Mouse (Mus musculus) midbrain, embryonic 16.5 days (tissue): ENCODE data around the gene Fdx1l. TPM values are rescaled to one million over a fixed set of nuclear protein-coding genes. Genes with fewer than 3 reads are reported as not detected.
A peak's percentile ranks its signal among the peaks of the same experiment; 100 is the strongest.

Experiments used
- ATAC-seq: fragments of 200-750 bp; cut with Nextera tagmentation; 2 replicates; pipeline ENCODE4 v1.8.0; 2017; ENCODE audit warnings: moderate TSS enrichment
- H3K27ac ChIP-seq: fragments of 300-500 bp; sonication (generic); 2 replicates; pipeline ENCODE4 v1.5.1; 2014; ENCODE audit warnings: mild to moderate bottlenecking, low read length, mixed read lengths
- H3K27me3 ChIP-seq: fragments of 300-500 bp; sonication (generic); 2 replicates; pipeline ENCODE4 v1.6.1; 2014; ENCODE audit warnings: low read depth, low read length, mixed read lengths; ENCODE audit not compliant: control insufficient read depth, insufficient read depth
- H3K36me3 ChIP-seq: fragments of 300-500 bp; sonication (generic); 2 replicates; pipeline ENCODE4 v1.6.1; 2014; ENCODE audit warnings: mild to moderate bottlenecking, low read length, moderate library complexity, mixed read lengths; ENCODE audit not compliant: control insufficient read depth, insufficient read depth
- H3K4me1 ChIP-seq: fragments of 300-500 bp; sonication (generic); 2 replicates; pipeline ENCODE4 v1.6.1; 2014; ENCODE audit warnings: mild to moderate bottlenecking, low read length, mixed read lengths; ENCODE audit not compliant: control insufficient read depth, insufficient read depth
- H3K4me2 ChIP-seq: fragments of 300-500 bp; sonication (generic); 2 replicates; pipeline ENCODE4 v1.6.1; 2014; ENCODE audit warnings: mild to moderate bottlenecking, low read length, mixed read lengths
- H3K4me3 ChIP-seq: fragments of 300-500 bp; sonication (generic); 2 replicates; pipeline ENCODE4 v1.5.1; 2014; ENCODE audit warnings: low read depth, mild to moderate bottlenecking, low read length, moderate library complexity, mixed read lengths
- H3K9ac ChIP-seq: fragments of 300-500 bp; sonication (generic); 2 replicates; pipeline ENCODE4 v1.6.1; 2014; ENCODE audit warnings: low read depth, low read length, mixed read lengths
- H3K9me3 ChIP-seq: fragments of 300-500 bp; sonication (generic); replicated peaks from 2 replicates; pipeline ENCODE4 v1.6.1; 2014; ENCODE audit warnings: mild to moderate bottlenecking, low read length, mixed read lengths; ENCODE audit not compliant: control insufficient read depth, poor library complexity, severe bottlenecking
- WGBS: fragments of 180-500 bp; shearing (Covaris S2); extraction: QIAGEN DNeasy Blood & Tissue Kit; methylation state at CpG from one replicate; pipeline ENCODE4 v1.1.7; 2014; 5-methylcytosine and 5-hydroxymethylcytosine counted together
- microRNA counts: library from miRNA; unstranded; fragments of <30 nt; microRNA quantifications from one replicate; lab custom pipeline; 2016
- microRNA-seq: library from miRNA; unstranded; fragments of <30 nt; microRNA quantifications from one replicate; pipeline ENCODE4, GENCODE M21; 2017
- polyA plus RNA-seq: library from polyadenylated mRNA; unstranded; fragments of >200 nt; fragmentation: Nextera tagmentation; extraction: Ambion mirVana; gene quantifications from 2 replicates; pipeline ENCODE4 v1.2.1, GENCODE M21; 2015

Fdx1l gene
- polyA plus RNA-seq, 1 experiment from 2014 or later = 73.0 TPM

GRCm38 (mm10) chr9:21027774-21028290 is 45.6 kb downstream of the Fdx1l start:
- H3K4me3 ChIP-seq = no peak overlapping the region
- no peaks in the 10 kb centered on the region for H3K36me3 ChIP-seq
- H3K4me1 ChIP-seq = peaks cover 22% of the 10 kb centered on the region
- no peak overlapping the region for H3K9ac ChIP-seq
- WGBS = 52% methylated on average over 8 of the region's 8 CpGs
- H3K27ac ChIP-seq = no peak overlapping the region
- ATAC-seq = no peak
- H3K9me3 ChIP-seq = no peaks in the 10 kb centered on the region
- peaks cover 32% of the 10 kb centered on the region for H3K27me3 ChIP-seq
- H3K4me2 ChIP-seq = no peak overlapping the region

GRCm38 (mm10) chr9:21026849-21027248 is 46.6 kb downstream of the Fdx1l start:
- ATAC-seq = no peak
- Histone ChIP-seq H3K4me2 (no peak overlapping the region), H3K27me3 (peaks cover 24% of the 10 kb centered on the region), H3K9ac (no peak overlapping the region), H3K4me3 (no peak overlapping the region), H3K4me1 (peaks cover 12% of the 10 kb centered on the region), H3K27ac (no peak overlapping the region), H3K36me3 (no peaks in the 10 kb centered on the region), H3K9me3 (no peaks in the 10 kb centered on the region)
- 83% methylated on average over 12 of the region's 12 CpGs for WGBS

- WGBS = 75% methylated on average over 19 of the region's 19 CpGs
- Histone ChIP-seq H3K36me3 (no peaks in the 10 kb centered on the region), H3K27me3 (peaks cover 23% of the 10 kb centered on the region), H3K9me3 (no peaks in the 10 kb centered on the region), H3K9ac (no peak overlapping the region), H3K4me3 (no peak overlapping the region), H3K4me2 (no peak overlapping the region), H3K4me1 (0 out of 2 replicates have a peak, but pooled peaks cover 4% of the 10 kb centered on the region), H3K27ac (no peak overlapping the region)
- no peak for ATAC-seq
Observed at GRCm38 (mm10) chr9:21025258-21025810, 48.1 kb downstream of the Fdx1l start.

GRCm38 (mm10) chr9:21022726-21023125 is 50.7 kb downstream of the Fdx1l start:
- Histone ChIP-seq H3K36me3 (no peaks in the 10 kb centered on the region), H3K4me2 (no peak overlapping the region), H3K4me1 (no peaks in the 10 kb centered on the region), H3K9me3 (no peaks in the 10 kb centered on the region), H3K27me3 (peaks cover 12% of the 10 kb centered on the region; the same call in 1 of the 2 replicates), H3K27ac (no peak overlapping the region), H3K4me3 (no peak overlapping the region), H3K9ac (no peak overlapping the region)
- WGBS = 72% methylated on average over 1 of the region's 1 CpGs
- no peak for ATAC-seq

GRCm38 (mm10) chr9:21022288-21022687 is 51.1 kb downstream of the Fdx1l start:
- H3K36me3 ChIP-seq = no peaks in the 10 kb centered on the region
- H3K4me3 ChIP-seq = no peak overlapping the region
- no peak overlapping the region for H3K9ac ChIP-seq
- H3K4me2 ChIP-seq = no peak overlapping the region
- ATAC-seq = no peak
- no peaks in the 10 kb centered on the region for H3K9me3 ChIP-seq
- no peak overlapping the region for H3K27ac ChIP-seq
- 67% methylated on average over 6 of the region's 6 CpGs for WGBS
- peaks cover 16% of the 10 kb centered on the region for H3K27me3 ChIP-seq
- H3K4me1 ChIP-seq = no peaks in the 10 kb centered on the region

GRCm38 (mm10) chr9:21021363-21021762 is 52.1 kb downstream of the Fdx1l start:
- no peak overlapping the region for H3K4me3 ChIP-seq
- no peak overlapping the region for H3K4me2 ChIP-seq
- H3K27ac ChIP-seq = no peak overlapping the region
- WGBS = 81% methylated on average over 3 of the region's 3 CpGs
- ATAC-seq = no peak
- peaks cover 23% of the 10 kb centered on the region for H3K27me3 ChIP-seq
- no peak overlapping the region for H3K9ac ChIP-seq
- no peaks in the 10 kb centered on the region for H3K4me1 ChIP-seq
- H3K36me3 ChIP-seq = no peaks in the 10 kb centered on the region
- H3K9me3 ChIP-seq = no peaks in the 10 kb centered on the region

- no peak for ATAC-seq
- H3K4me2 ChIP-seq = no peak overlapping the region
Observed at GRCm38 (mm10) chr9:21018600-21018999, 54.8 kb downstream of the Fdx1l start.

More at GRCm38 (mm10) chr9:21018600-21018999, 54.8 kb downstream of the Fdx1l start:
- Histone ChIP-seq H3K9ac (no peak overlapping the region), H3K9me3 (no peaks in the 10 kb centered on the region), H3K27ac (no peak overlapping the region), H3K4me1 (no peaks in the 10 kb centered on the region), H3K27me3 (peaks cover 42% of the 10 kb centered on the region), H3K36me3 (no peaks in the 10 kb centered on the region), H3K4me3 (no peak overlapping the region)
- WGBS = 68% methylated on average over 2 of the region's 2 CpGs

MicroRNAs within 50 kb of the gene (microRNA counts, 519-probe panel; counts per million panel counts)
- 2,511 counts per million, percentile 75 among the panel's probes with 10 or more counts for microRNA mmu-miR-1900 (lab: Ali Mortazavi, UCI)

Small RNA genes within 50 kb of the gene (microRNA-seq; reads per million reads assigned to microRNA genes)
- gene Mir1900 (not detected), gene Mir7082 (0.86 reads per million)

Other genes starting within 250 kb of the Fdx1l start
- gene A230050P20Rik, start 205.0 kb downstream of the Fdx1l start, polyA plus RNA-seq = 7.1 and 13.7 TPM in 2 replicates
- 15.2 and 17.7 TPM in 2 replicates for gene Angptl6, start 193.9 kb downstream of the Fdx1l start, polyA plus RNA-seq
- 48.8 and 51.1 TPM in 2 replicates for gene Ppan, start 185.4 kb downstream of the Fdx1l start, polyA plus RNA-seq
- gene Eif3g, start 175.0 kb downstream of the Fdx1l start, polyA plus RNA-seq = 243 TPM in 2 replicates
- gene Dnmt1, start 113.7 kb downstream of the Fdx1l start, polyA plus RNA-seq = 67.7 and 71.7 TPM in 2 replicates
- gene S1pr2, start 96.8 kb downstream of the Fdx1l start, polyA plus RNA-seq = 9.7 and 10.3 TPM in 2 replicates
- 101 and 104 TPM in 2 replicates for gene Mrpl4, start 70.9 kb downstream of the Fdx1l start, polyA plus RNA-seq
- 3.0 and 3.1 TPM in 2 replicates for gene Icam1, start 57.6 kb downstream of the Fdx1l start, polyA plus RNA-seq
- gene Icam4, start 44.2 kb downstream of the Fdx1l start, polyA plus RNA-seq = 0.24 TPM in 1 of 2 replicates, not detected in the other
- gene Icam5, start 41.5 kb downstream of the Fdx1l start, polyA plus RNA-seq = 2.2 and 2.5 TPM in 2 replicates
- 0.78 and 1.6 TPM in 2 replicates for gene Zglp1, start 6.5 kb downstream of the Fdx1l start, polyA plus RNA-seq
- gene Gm49373, start 518 bp downstream of the Fdx1l start, polyA plus RNA-seq = 1.8 and 1.9 TPM in 2 replicates
- gene Gm38431, start 18.4 kb upstream of the Fdx1l start, polyA plus RNA-seq = 1.6 and 1.9 TPM in 2 replicates
- gene Raver1, start 18.4 kb upstream of the Fdx1l start, polyA plus RNA-seq = 28.9 and 30.4 TPM in 2 replicates
- gene Tyk2, start 57.6 kb upstream of the Fdx1l start, polyA plus RNA-seq = 9.7 and 9.9 TPM in 2 replicates
- 199 and 227 TPM in 2 replicates for gene Cdc37, start 76.4 kb upstream of the Fdx1l start, polyA plus RNA-seq
- 44.2 and 49.3 TPM in 2 replicates for gene Pde4a, start 92.1 kb upstream of the Fdx1l start, polyA plus RNA-seq
- gene Keap1, start 165.7 kb upstream of the Fdx1l start, polyA plus RNA-seq = 68.0 and 69.9 TPM in 2 replicates
- gene S1pr5, start 174.8 kb upstream of the Fdx1l start, polyA plus RNA-seq = 3.7 and 4.3 TPM in 2 replicates
- gene Atg4d, start 191.7 kb upstream of the Fdx1l start, polyA plus RNA-seq = 43.0 and 47.9 TPM in 2 replicates
- 17.0 and 18.3 TPM in 2 replicates for gene Kri1, start 214.4 kb upstream of the Fdx1l start, polyA plus RNA-seq
- 98.9 and 117 TPM in 2 replicates for gene Cdkn2d, start 217.8 kb upstream of the Fdx1l start, polyA plus RNA-seq
- gene Ap1m2, start 238.7 kb upstream of the Fdx1l start, polyA plus RNA-seq = 1.6 and 2.1 TPM in 2 replicates
- gene Slc44a2, start 247.1 kb upstream of the Fdx1l start, polyA plus RNA-seq = 65.5 and 69.1 TPM in 2 replicates